Mouse (Mus musculus) limb, embryonic 11.5 days (tissue): ENCODE results near the gene 5330417C22Rik. TPM values are rescaled to one million over a fixed set of nuclear protein-coding genes. Genes with fewer than 3 reads are reported as not detected.

ENCODE experiments used
- ATAC-seq: fragments of 200-750 bp; cut with Nextera tagmentation; 2 replicates; pipeline ENCODE4 v1.8.0; 2017; ENCODE audit warnings: low read depth; ENCODE audit not compliant: insufficient number of reproducible peaks, low FRiP score, low TSS enrichment
- DNase-seq: peaks from one replicate; pipeline ENCODE4 v3.0.0-alpha.2; 2015; ENCODE audit warnings: low spot score
- H3K27ac ChIP-seq: fragments of 300-500 bp; sonication (generic); replicated peaks from 2 replicates; pipeline ENCODE4 v1.5.1; 2014; ENCODE audit warnings: low read depth, mild to moderate bottlenecking, low read length
- H3K27me3 ChIP-seq: fragments of 300-500 bp; sonication (generic); 2 replicates; pipeline ENCODE4 v1.6.1; 2014; ENCODE audit warnings: mild to moderate bottlenecking, low read length, mixed read lengths; ENCODE audit not compliant: control insufficient read depth, insufficient read depth
- H3K36me3 ChIP-seq: fragments of 300-500 bp; sonication (generic); 2 replicates; pipeline ENCODE4 v1.6.1; 2014; ENCODE audit warnings: mild to moderate bottlenecking, low read length, moderate library complexity, mixed read lengths; ENCODE audit not compliant: control insufficient read depth, insufficient read depth
- H3K4me1 ChIP-seq: fragments of 300-500 bp; sonication (generic); 2 replicates; pipeline ENCODE4 v1.6.1; 2014; ENCODE audit warnings: low read length, mixed read lengths; ENCODE audit not compliant: control insufficient read depth, insufficient read depth
- H3K4me2 ChIP-seq: fragments of 300-500 bp; sonication (generic); 2 replicates; pipeline ENCODE4 v1.6.1; 2014; ENCODE audit warnings: low read depth, mild to moderate bottlenecking, moderate library complexity; ENCODE audit not compliant: severe bottlenecking
- H3K4me3 ChIP-seq: fragments of 300-500 bp; sonication (generic); 2 replicates; pipeline ENCODE4 v1.5.1; 2014; ENCODE audit warnings: low read depth, low read length
- H3K9ac ChIP-seq: fragments of 300-500 bp; sonication (generic); 2 replicates; pipeline ENCODE4 v1.6.1; 2014; ENCODE audit warnings: mild to moderate bottlenecking, low read length
- H3K9me3 ChIP-seq: fragments of 300-500 bp; sonication (generic); 2 replicates; pipeline ENCODE4 v1.6.1; 2016; ENCODE audit warnings: low read length; ENCODE audit not compliant: control insufficient read depth
- WGBS: fragments of 180-500 bp; shearing (Covaris S2); extraction: QIAGEN DNeasy Blood & Tissue Kit; methylation state at CpG from one replicate; pipeline ENCODE4 v1.1.7; 2014; 5-methylcytosine and 5-hydroxymethylcytosine counted together
- microRNA-seq: library from miRNA; unstranded; fragments of <30 nt; microRNA quantifications from one replicate; pipeline ENCODE4, GENCODE M21; 2016
- polyA plus RNA-seq: library from polyadenylated mRNA; unstranded; fragments of >200 nt; fragmentation: Nextera tagmentation; extraction: Ambion mirVana; gene quantifications from 2 replicates; pipeline ENCODE4 v1.2.1, GENCODE M21; 2014

The 5330417C22Rik gene
- polyA plus RNA-seq, 1 experiment from 2014 or later = 0.21 TPM

DNA sequence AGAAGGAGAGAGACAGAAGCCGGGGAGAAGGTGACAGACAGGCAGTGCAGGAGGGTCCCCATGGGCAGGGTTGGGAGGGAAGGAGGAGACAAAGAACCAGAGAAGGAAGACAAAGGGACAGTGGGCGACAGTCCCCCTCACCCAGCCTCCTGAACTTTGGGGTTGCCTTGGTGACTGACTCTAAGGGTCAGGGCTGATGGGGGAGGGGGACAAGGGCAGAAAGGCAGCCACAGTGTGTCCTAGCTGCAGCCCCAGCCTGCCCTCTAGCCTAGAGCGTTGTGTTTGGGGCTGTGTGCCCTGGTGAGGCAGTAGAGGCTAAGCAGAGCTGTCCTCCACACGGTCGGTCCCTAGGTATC is 126.0 kb downstream of the 5330417C22Rik start:
- ATAC-seq (no peak), DNase-seq (no peak)
- no peak overlapping the region; the same call in 1 of the 2 replicates for H3K9ac ChIP-seq
- peaks cover 3% of the 10 kb centered on the region; the same call in 1 of the 2 replicates for H3K36me3 ChIP-seq
- no peak overlapping the region for H3K4me3 ChIP-seq
- no peaks in the 10 kb centered on the region for H3K9me3 ChIP-seq
- no peak overlapping the region for H3K4me2 ChIP-seq
- H3K27ac ChIP-seq = no peak overlapping the region
- WGBS = 40% methylated on average over 5 of the region's 5 CpGs
- H3K4me1 ChIP-seq = 0 out of 2 replicates have a peak, but pooled peaks cover 2% of the 10 kb centered on the region
- H3K27me3 ChIP-seq = no peaks in the 10 kb centered on the region

DNA sequence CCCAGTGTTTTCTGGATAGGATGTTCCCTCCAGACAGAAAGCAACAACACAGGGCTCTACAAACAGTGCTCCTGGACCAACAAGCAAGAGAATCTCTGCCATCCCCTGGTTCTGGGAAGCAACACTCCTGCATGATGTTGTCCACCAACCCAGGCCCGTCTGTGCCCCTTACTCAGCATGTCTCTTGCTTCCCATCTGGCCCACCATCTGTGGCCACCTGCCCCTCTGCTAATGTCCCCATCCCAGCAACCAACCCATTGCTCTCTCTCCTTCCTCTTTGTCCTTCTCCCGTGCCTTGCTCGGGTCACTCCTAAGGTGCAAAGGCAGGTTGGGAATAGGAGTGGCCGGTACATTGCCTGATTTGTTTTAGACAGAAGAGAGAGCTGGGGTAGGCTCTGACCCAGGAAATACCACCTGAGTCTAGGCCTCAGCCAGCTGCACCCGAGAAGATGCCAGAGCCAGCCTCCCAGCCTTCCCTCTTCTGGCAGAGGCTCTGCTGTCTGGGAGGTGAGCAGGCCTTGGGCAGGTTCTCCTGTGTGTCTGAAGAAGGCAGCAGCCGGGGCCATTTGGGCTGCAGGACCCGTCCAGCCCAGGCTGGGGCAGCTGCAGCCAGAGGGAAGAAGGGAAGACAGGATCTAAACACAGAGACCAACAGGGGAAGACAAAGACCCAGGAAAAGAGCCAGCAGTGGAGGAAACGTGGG is 126.5 kb downstream of the 5330417C22Rik start:
- Histone ChIP-seq H3K4me2 (no peak overlapping the region), H3K9ac (no peak overlapping the region; the same call in 1 of the 2 replicates), H3K9me3 (no peaks in the 10 kb centered on the region), H3K4me3 (no peak overlapping the region), H3K4me1 (no peaks in the 10 kb centered on the region), H3K27ac (no peak overlapping the region), H3K36me3 (peaks cover 3% of the 10 kb centered on the region; the same call in 1 of the 2 replicates), H3K27me3 (no peaks in the 10 kb centered on the region)
- 63% methylated on average over 8 of the region's 8 CpGs for WGBS
- no peak for DNase-seq
- ATAC-seq = no peak

DNA sequence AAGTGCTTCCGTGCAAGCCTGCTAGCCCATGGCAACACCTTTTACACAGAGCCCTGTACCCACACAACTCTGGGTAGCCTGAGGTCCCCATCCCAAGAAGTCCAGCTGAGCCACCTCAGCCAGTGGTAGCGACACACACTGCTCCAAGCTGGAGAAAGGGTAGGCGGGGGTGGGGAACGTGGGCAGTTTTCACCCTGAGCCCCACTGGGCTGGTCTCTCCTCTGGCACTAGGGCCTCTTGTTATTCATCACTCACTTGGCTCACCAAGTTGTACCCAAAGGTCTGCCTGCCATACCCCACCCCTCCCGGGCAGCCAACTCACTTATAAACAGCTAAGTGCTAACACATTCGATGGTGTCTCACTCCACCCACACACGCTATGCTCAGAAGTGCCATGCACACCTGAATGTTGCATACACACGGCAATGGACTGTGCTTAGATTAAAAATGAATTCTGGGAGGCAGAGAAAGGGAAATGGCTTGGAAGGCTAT is 127.8 kb downstream of the 5330417C22Rik start:
- Histone ChIP-seq H3K9ac (no peak overlapping the region), H3K4me1 (no peaks in the 10 kb centered on the region), H3K4me3 (no peak overlapping the region), H3K9me3 (no peaks in the 10 kb centered on the region), H3K27me3 (no peaks in the 10 kb centered on the region), H3K27ac (no peak overlapping the region), H3K36me3 (peaks cover 3% of the 10 kb centered on the region; the same call in 1 of the 2 replicates), H3K4me2 (no peak overlapping the region)
- DNase-seq (no peak), ATAC-seq (no peak)
- 90% methylated on average over 8 of the region's 8 CpGs for WGBS

DNA sequence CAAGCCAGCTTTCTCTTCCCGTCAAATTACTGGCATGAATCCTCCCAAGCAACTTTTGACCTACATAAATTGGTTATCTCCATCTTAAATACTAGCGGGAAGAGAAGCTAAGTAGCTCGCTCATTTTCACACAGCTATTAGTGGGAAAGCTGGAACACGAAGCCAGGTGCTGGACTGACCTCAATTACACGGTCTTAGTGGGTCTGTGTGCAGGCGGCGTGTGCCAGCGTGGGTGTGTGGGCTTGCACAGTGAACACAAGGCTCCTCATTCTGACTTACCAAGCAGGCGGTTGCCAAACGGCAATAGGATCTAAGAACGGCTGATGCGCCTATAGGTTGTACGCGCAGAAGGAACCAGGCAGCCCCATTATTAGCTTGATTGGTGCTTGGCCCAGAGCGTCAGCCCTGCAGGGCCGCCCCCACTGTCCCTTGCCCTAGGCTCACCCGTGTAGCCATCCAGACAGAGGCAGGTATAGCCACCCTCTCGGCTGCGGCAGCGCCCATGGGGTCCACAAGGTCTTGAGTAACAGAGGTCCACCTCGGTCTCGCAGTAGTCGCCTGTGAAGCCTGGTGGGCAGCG is 129.9 kb downstream of the 5330417C22Rik start:
- Histone ChIP-seq H3K27me3 (no peaks in the 10 kb centered on the region), H3K4me2 (no peak overlapping the region), H3K9me3 (no peaks in the 10 kb centered on the region), H3K36me3 (no peaks in the 10 kb centered on the region), H3K27ac (no peak overlapping the region), H3K4me3 (no peak overlapping the region), H3K4me1 (no peaks in the 10 kb centered on the region), H3K9ac (no peak overlapping the region)
- no peak for ATAC-seq
- no peak for DNase-seq
- 91% methylated on average over 24 of the region's 24 CpGs for WGBS

Small RNA genes lying within 50 kb of the gene (microRNA-seq; reads per million reads assigned to microRNA genes)
- gene Gm22860 = not detected

Other genes starting within 250 kb of the 5330417C22Rik start
- not detected in 2 replicates for gene Mybphl, start 171.6 kb downstream of the 5330417C22Rik start, polyA plus RNA-seq
- gene Psrc1, start 152.7 kb downstream of the 5330417C22Rik start, polyA plus RNA-seq = 79.5 TPM in 2 replicates
- gene Celsr2, start 121.0 kb downstream of the 5330417C22Rik start, polyA plus RNA-seq = 3.2 and 4.9 TPM in 2 replicates
- 128 and 130 TPM in 2 replicates for gene Sars, start 91.3 kb downstream of the 5330417C22Rik start, polyA plus RNA-seq
- 0.47 TPM in 1 of 2 replicates, not detected in the other for gene 1700013F07Rik, start 2.4 kb downstream of the 5330417C22Rik start, polyA plus RNA-seq
- 37.1 and 39.7 TPM in 2 replicates for gene Tmem167b, start 25.9 kb upstream of the 5330417C22Rik start, polyA plus RNA-seq
- 48.1 and 54.8 TPM in 2 replicates for gene Taf13, start 35.2 kb upstream of the 5330417C22Rik start, polyA plus RNA-seq
- gene Wdr47, start 54.7 kb upstream of the 5330417C22Rik start, polyA plus RNA-seq = 8.3 and 9.3 TPM in 2 replicates
- gene Clcc1, start 117.4 kb upstream of the 5330417C22Rik start, polyA plus RNA-seq = 63.3 and 68.2 TPM in 2 replicates
- gene Gpsm2, start 185.8 kb upstream of the 5330417C22Rik start, polyA plus RNA-seq = 95.4 and 97.5 TPM in 2 replicates
- gene Aknad1, start 203.1 kb upstream of the 5330417C22Rik start, polyA plus RNA-seq = 0.09 and 0.40 TPM in 2 replicates